Mouse (Mus musculus): ENCODE results near the gene Mgl2.
"Not testable (repeated sequence)": the region's sequence is repeated elsewhere in the genome, so short reads cannot be mapped to it uniquely, and the experiment has no call there.

Gene Mgl2

GRCm38 (mm10) chr11:70129926-70130379 lies at the start of gene Mgl2:
Gene Mgl2 (plus strand): TSS chr11:70130329.
- no peak for DNase-seq (ENCODE audit: low read depth)

- peak; percentile 48 for DNase-seq (ENCODE audit: low read depth)
Measured at GRCm38 (mm10) chr11:70080803-70081590, 49.1 kb upstream of the Mgl2 start.

DNA sequence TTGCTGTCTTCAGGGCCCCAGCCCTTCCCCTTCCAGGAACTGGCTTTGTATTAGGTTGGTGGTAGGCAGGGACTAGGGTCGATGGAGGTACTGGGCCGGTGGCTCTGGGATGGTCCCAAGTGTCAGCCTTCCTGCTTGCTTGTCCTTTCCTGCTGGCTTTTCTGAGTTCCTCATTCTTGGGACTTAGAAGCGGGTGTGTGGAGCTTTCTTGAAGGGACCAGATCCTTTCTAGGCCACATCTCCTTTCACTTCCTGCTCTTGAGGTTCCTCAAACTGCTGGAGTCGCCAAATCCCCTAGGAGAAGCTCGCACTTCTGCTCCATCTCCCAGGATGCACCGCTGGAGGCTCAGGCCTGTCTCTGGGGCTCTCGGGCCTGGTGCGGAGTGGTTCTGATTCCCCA lies 45.6 kb upstream of the Mgl2 start:
- DNase-seq (ENCODE audit: low read depth), result no peak

GRCm38 (mm10) chr11:70091986-70092783 lies 37.9 kb upstream of the Mgl2 start, which contains the start of gene Asgr2:
Gene Asgr2 (plus strand): TSS chr11:70092644.
- DNase-seq (ENCODE audit: low read depth), result no peak

DNA sequence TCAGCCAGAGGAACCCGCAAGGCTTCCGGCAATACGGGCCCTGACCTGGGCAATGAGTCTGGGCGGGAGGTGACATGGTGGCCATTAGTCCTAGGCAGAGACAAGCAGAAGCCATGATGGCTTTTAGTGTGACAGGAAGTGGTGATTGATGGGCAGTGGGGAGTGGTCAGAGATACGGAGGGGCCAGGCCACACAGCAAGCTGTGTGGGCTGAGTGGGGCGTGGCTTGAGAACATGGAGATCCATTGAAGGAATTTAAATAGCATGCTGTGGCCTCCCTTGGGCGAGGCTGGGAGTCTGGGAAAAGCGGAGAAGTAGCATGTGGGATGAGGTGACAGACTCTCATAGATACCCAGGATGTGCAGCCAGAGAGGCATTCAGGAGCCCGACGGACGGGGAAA lies 32.7 kb upstream of the Mgl2 start:
- no peak for DNase-seq (ENCODE audit: low read depth)

GRCm38 (mm10) chr11:70099102-70099501 lies 31.0 kb upstream of the Mgl2 start:
- no peak for DNase-seq (ENCODE audit: low read depth)

GRCm38 (mm10) chr11:70099809-70100208 lies 30.3 kb upstream of the Mgl2 start:
- DNase-seq (ENCODE audit: low read depth), result no peak

- DNase-seq (ENCODE audit: low read depth), result no peak
Measured at GRCm38 (mm10) chr11:70103701-70104315, 26.3 kb upstream of the Mgl2 start.

DNA sequence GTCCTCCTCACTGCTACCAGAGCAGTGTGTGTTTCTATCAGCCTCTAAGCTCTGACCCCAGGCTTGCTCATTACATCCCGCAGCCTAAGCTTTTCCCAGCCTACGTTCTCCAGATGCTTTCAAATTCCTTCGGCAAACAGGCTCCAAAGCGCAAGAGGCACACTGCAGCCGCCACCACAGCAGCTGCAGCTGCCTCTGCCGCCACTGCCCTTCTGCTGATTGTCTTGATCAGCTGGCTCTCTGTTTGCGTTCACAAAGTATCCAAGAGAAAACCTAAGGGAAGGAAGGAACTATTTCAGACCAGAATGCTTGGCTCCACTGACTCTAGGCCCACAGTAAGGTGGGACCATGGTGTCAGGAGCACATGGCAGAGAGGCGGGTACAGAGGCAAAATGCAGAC lies 23.0 kb upstream of the Mgl2 start:
- no peak for DNase-seq (ENCODE audit: low read depth)

GRCm38 (mm10) chr11:70110146-70110545 lies 20.0 kb upstream of the Mgl2 start:
- peak; percentile 69 for DNase-seq (ENCODE audit: low read depth)

DNA sequence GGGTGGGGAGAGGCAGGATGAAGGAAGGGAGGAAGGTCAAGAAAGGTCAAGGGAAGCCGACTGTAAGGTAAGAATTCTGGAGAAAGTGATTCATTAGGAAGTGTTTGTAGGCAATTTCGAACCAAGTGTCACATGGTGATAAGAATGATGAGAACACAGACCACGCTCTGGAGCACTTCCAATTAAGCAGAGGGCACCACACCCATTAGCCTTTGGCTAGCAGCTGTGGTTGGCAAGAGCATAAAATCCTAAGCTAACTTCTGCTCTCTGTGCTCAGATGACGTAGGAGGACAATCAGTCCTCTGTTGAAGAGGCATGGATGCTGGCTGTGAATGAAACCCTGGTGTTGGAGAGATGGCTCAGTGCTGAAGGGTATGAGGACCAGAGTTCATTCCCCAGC lies 15.6 kb upstream of the Mgl2 start:
- no peak for DNase-seq (ENCODE audit: low read depth)

DNA sequence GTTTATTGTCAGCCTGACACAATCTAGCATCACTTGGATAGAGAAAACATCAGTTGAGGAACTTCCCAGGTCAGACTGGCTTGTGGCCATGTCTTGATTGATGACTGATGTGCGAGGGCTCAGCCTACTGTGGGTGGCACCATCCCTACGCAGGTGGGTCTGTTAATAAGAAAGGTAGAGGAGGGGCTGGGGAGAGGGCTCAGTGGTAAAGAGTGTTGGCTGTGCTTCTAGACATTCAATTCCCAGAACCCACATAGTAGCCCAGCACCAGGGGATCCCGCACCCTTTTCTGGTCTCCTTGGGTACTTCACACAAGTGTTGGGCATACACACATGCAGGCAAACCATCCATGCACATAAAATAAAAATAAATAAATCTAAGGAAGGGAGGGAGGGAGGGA lies 14.2 kb upstream of the Mgl2 start:
- DNase-seq (ENCODE audit: low read depth), result no peak

GRCm38 (mm10) chr11:70135001-70135400 lies 4.9 kb downstream of the Mgl2 start:
- not testable (repeated sequence) for DNase-seq (ENCODE audit: low read depth)

DNA sequence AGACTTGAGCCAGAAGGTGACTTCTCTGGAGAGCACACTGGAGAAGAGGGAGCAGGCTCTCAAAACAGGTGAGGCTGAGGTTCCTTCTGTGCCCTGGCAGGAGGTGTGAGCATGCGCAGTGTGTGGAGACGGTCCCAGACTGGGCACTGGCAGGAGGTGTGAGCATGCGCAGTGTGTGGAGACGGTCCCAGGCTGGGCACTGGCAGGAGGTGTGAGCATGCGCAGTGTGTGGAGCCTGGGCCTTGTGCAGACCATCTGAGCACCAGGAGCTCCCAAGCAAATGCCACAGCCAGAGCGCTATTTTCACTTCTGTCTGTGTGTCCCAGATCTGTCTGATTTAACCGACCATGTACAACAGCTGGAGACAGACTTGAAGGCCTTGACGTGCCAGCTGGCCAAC lies 5.8 kb downstream of the Mgl2 start:
- not testable (repeated sequence) for DNase-seq (ENCODE audit: low read depth)

DNA sequence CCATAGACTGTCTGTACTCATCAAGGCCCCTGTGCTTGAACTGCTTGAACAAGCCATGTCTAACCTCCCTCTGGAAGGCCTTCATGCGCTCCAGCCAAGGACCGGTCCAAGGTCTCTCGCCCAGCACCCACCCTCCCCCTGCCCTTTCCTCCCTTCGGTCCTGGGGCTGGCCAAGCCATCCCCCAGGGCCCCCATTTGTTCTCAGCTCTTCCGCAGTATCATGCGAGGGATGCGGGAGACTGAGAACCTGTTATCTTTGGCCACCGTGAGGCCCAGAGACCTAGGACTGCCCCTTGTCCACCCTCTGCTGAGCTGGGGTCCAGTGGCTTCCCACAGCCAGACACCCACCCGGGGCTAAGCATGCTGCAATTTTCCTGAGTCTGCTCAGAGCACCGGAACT lies 9.0 kb downstream of the Mgl2 start:
- DNase-seq (ENCODE audit: low read depth), result no peak

DNA sequence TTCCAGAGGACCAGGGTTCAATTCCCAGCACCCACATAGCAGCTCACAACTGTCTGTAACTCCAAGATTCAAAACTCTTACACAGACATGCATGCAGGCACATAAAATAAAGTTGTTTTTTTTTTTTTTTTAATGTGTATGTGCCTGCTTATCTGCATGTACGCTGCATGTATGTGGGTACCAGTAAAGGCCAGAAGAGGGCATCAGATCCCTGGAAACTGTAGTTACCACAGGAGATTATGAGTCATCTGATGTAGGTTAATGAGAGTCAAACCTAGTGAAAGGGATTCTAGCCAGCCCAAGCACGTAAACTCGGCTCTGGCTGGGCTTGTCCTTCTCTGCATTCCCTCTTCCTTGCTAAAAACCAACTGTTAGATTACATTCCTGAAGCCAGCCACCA lies 20.9 kb downstream of the Mgl2 start:
- no peak for DNase-seq (ENCODE audit: low read depth)

GRCm38 (mm10) chr11:70155897-70156296 lies 25.8 kb downstream of the Mgl2 start, which contains the start of gene Clec10a:
Gene Clec10a (plus strand): TSS chr11:70156197.
- not testable (repeated sequence) for DNase-seq (ENCODE audit: low read depth)

GRCm38 (mm10) chr11:70162336-70162735 lies 32.2 kb downstream of the Mgl2 start:
- no peak for DNase-seq (ENCODE audit: low read depth)

DNA sequence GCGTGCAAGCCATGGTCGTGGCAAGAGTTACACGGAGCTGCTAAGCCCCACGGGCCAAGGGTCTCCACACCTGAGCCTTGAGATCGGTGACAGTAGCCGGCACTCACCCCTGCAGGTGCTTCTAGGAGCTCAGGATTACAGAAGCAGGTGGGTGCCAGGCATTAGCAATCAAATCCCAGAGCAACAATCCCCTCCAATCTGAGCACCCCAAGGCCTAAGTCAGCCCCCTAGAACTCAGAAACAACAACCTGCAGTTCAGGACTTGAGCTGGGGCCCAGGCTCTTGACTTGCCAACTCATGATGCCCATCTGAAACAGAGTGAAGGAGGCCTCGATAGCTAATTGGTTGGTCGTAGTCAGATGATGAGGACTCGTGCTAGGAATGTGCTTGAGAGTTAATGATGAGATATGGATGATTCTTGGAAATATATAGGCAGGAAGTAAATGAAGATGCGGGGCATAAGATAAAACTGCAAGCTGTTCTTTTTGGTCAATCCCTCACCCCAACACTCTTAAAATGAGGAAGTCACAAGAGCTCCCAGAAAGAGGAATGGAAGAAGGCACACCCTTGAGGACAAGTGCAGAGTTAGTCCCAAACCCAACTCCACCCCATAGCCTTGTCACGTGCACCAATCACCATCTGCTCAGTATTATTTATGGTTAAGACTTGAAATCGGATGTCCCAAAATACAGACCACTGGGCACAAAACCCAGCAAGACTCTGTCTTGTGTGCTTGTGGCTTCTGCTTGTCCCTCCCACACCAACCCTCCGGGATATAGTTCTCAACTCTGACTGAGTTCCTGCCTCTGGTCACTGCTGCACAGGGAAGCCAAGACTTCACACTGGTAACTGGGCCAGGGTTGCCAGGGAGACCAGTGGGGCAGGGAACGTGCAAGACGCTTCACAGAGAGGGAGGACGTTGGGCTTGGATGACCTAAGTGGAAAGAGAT lies 36.1 kb downstream of the Mgl2 start:
- no peak for DNase-seq (ENCODE audit: low read depth)

DNA sequence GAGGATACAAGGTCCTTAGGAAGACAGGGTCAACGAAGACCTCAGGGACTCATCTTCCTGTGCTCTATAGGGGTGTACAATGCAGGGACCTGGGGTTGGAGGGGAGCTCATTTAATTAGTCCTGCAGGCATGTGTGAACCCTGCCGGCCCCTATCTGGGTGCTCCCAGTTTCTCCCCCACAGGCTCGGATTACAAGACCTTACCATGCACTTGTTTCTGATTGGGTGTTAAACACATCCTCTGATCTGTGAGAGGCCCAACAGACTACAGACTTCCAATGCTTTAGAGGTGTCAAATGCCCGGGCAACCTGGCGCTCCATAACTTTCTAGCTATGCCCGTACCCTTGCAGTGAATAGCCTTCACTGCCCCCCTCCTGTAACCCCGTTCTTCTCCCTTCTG lies 38.0 kb downstream of the Mgl2 start:
- no peak for DNase-seq (ENCODE audit: low read depth)

DNA sequence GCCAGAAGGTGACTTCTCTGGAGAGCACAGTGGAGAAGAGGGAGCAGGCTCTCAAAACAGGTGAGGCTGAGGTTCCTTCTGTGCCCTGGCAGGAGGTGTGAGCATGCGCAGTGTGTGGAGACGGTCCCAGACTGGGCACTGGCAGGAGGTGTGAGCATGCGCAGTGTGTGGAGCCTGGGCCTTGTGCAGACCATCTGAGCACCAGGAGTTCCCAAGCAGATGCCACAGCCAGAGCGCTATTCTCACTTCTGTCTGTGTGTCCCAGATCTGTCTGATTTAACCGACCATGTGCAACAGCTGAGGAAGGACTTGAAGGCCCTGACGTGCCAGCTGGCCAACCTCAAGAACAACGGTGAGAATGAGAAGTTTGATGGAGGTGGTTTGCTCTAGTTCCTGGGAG lies 39.3 kb downstream of the Mgl2 start:
- not testable (repeated sequence) for DNase-seq (ENCODE audit: low read depth)

All from naive thymus-derived CD4-positive, alpha-beta T cell, adult 2 months (primary cell).